Mouse (Mus musculus): ENCODE measurements around the gene Fbxw11.

Gene Fbxw11

GRCm38 (mm10) chr11:32671480-32671879, 29.0 kb downstream of the Fbxw11 start:
- CTCF ChIA-PET, result no interaction called here

GRCm38 (mm10) chr11:32676777-32677176, 34.3 kb downstream of the Fbxw11 start:
- CTCF ChIA-PET, result interaction anchor here (0.6 kb wide), 1 partner anchor 50 kb away, joined by 16 read pairs; no protein-coding TSS in a partner anchor

GRCm38 (mm10) chr11:32677811-32678210, 35.3 kb downstream of the Fbxw11 start:
- CTCF ChIA-PET, result no interaction called here

- CTCF ChIA-PET, result interaction anchor here (0.7 kb wide), 1 partner anchor 345 kb away, joined by 3 read pairs; no protein-coding TSS in a partner anchor
Measured at GRCm38 (mm10) chr11:32679091-32679490, 36.6 kb downstream of the Fbxw11 start.

- CTCF ChIA-PET, result no interaction called here
Measured at GRCm38 (mm10) chr11:32680014-32680413, 37.5 kb downstream of the Fbxw11 start.

GRCm38 (mm10) chr11:32681192-32681795, 38.8 kb downstream of the Fbxw11 start:
- CTCF ChIA-PET, result no interaction called here

GRCm38 (mm10) chr11:32682335-32683102, 40.0 kb downstream of the Fbxw11 start:
- CTCF ChIA-PET, result interaction anchor here (0.5 to 0.9 kb wide), 3 partner anchors 14 to 401 kb away, joined by 3 to 30 read pairs (median 10); no protein-coding TSS in a partner anchor

GRCm38 (mm10) chr11:32684690-32685254, 42.2 kb downstream of the Fbxw11 start:
- CTCF ChIA-PET, result no interaction called here

GRCm38 (mm10) chr11:32688245-32688855, 45.8 kb downstream of the Fbxw11 start:
- CTCF ChIA-PET, result no interaction called here

- CTCF ChIA-PET, result interaction anchor here (0.5 kb wide), 1 partner anchor 81 kb away, joined by 3 read pairs; no protein-coding TSS in a partner anchor
Measured at GRCm38 (mm10) chr11:32689510-32689909, 47.0 kb downstream of the Fbxw11 start.

- CTCF ChIA-PET, result no interaction called here
Measured at GRCm38 (mm10) chr11:32692834-32693233, 50.3 kb downstream of the Fbxw11 start.

- CTCF ChIA-PET, result no interaction called here
Measured at GRCm38 (mm10) chr11:32693431-32694141, 51.1 kb downstream of the Fbxw11 start.

GRCm38 (mm10) chr11:32694322-32695003, 51.9 kb downstream of the Fbxw11 start:
- CTCF ChIA-PET, result interaction anchor here (0.7 kb wide), 1 partner anchor 182 kb away, joined by 3 read pairs; no protein-coding TSS in a partner anchor

GRCm38 (mm10) chr11:32696446-32697090, 54.0 kb downstream of the Fbxw11 start:
- CTCF ChIA-PET, result interaction anchor here (0.7 kb wide), 3 partner anchors 11 to 107 kb away, joined by 7 to 30 read pairs (median 8); no protein-coding TSS in a partner anchor

GRCm38 (mm10) chr11:32697695-32698094, 55.2 kb downstream of the Fbxw11 start:
- CTCF ChIA-PET, result no interaction called here

GRCm38 (mm10) chr11:32699913-32700493, 57.5 kb downstream of the Fbxw11 start:
- CTCF ChIA-PET, result interaction anchor here (0.8 kb wide), 1 partner anchor 386 kb away, joined by 3 read pairs; no protein-coding TSS in a partner anchor

- CTCF ChIA-PET, result no interaction called here
Measured at GRCm38 (mm10) chr11:32701566-32701965, 59.0 kb downstream of the Fbxw11 start.

- CTCF ChIA-PET, result no interaction called here
Measured at GRCm38 (mm10) chr11:32704241-32704890, 61.8 kb downstream of the Fbxw11 start.

- CTCF ChIA-PET, result no interaction called here
Measured at GRCm38 (mm10) chr11:32706406-32706993, 64.0 kb downstream of the Fbxw11 start.
